Mouse (Mus musculus) forebrain, embryonic 13.5 days (tissue): ENCODE measurements around the gene Nom1. TPM values are rescaled to one million over a fixed set of nuclear protein-coding genes. Genes with fewer than 3 reads are reported as not detected.
"Not testable (repeated sequence)": the region's sequence is repeated elsewhere in the genome, so short reads cannot be mapped to it uniquely, and the experiment has no call there.

Experiments
- ATAC-seq: fragments of 200-750 bp; cut with Nextera tagmentation; 2 replicates; pipeline ENCODE4 v1.8.0; 2017
- H3K27ac ChIP-seq: fragments of 300-500 bp; sonication (generic); 2 replicates; pipeline ENCODE4 v1.5.1; 2015; ENCODE audit warnings: inconsistent platforms, mild to moderate bottlenecking, moderate library complexity
- H3K27me3 ChIP-seq: fragments of 300-500 bp; sonication (generic); 2 replicates; pipeline ENCODE4 v1.6.1; 2015; ENCODE audit warnings: mild to moderate bottlenecking, inconsistent platforms
- H3K36me3 ChIP-seq: fragments of 300-500 bp; sonication (generic); 2 replicates; pipeline ENCODE4 v1.6.1; 2015; ENCODE audit warnings: mild to moderate bottlenecking, inconsistent platforms; ENCODE audit not compliant: poor library complexity, severe bottlenecking
- H3K4me1 ChIP-seq: fragments of 300-500 bp; sonication (generic); 2 replicates; pipeline ENCODE4 v1.6.1; 2015; ENCODE audit warnings: inconsistent platforms
- H3K4me2 ChIP-seq: fragments of 300-500 bp; sonication (generic); 2 replicates; pipeline ENCODE4 v1.6.1; 2015; ENCODE audit warnings: inconsistent platforms, mild to moderate bottlenecking, moderate library complexity
- H3K4me3 ChIP-seq: fragments of 300-500 bp; sonication (generic); 2 replicates; pipeline ENCODE4 v1.5.1; 2015; ENCODE audit warnings: mild to moderate bottlenecking, inconsistent platforms
- H3K9ac ChIP-seq: fragments of 300-500 bp; sonication (generic); 2 replicates; pipeline ENCODE4 v1.6.1; 2015; ENCODE audit warnings: mild to moderate bottlenecking, inconsistent platforms
- H3K9me3 ChIP-seq: fragments of 300-500 bp; sonication (generic); replicated peaks from 2 replicates; pipeline ENCODE4 v1.6.1; 2016; ENCODE audit warnings: inconsistent platforms
- WGBS: fragments of 180-500 bp; shearing (Covaris S2); methylation state at CpG from one replicate; pipeline ENCODE4 v1.1.7; 2015; 5-methylcytosine and 5-hydroxymethylcytosine counted together
- polyA plus RNA-seq: library from polyadenylated mRNA; unstranded; fragments of >200 nt; fragmentation: Nextera tagmentation; extraction: Ambion mirVana; gene quantifications from 2 replicates; pipeline ENCODE4 v1.2.1, GENCODE M21; 2015

The Nom1 gene
- polyA plus RNA-seq = 26.0 and 26.6 TPM in 2 replicates

DNA sequence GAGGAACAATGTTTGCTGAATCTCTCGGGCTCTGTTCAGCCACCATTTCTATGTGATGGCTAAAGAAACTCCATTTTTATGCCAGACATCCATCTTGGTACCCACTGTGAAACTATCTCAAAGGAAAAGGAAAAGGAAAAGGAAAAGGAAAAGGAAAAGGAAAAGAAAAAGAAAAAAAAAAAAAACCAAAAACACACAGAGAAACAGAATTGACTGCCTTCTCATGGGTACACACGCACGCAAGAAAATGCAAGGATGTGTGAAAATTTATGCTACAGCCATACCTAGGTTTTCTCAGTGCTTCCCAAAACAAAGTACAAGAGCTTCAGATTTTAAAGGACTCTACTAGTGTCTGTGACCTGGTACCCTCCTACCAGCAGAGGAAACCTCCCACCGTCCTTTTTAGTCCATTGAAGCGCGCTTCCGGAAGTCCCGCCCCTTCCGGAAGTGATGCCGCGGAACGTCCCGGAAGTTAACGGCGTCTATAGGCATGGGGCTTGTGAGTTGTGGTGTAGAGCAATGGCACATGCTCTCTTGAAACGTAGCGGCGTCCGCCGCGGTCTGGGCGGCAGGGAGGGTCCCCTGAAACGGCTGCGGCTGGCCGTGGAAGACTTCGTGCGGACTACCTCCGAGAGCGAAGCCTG, at the start of gene Nom1:
Nom1 (plus strand) TSS at position 437 of the 644 bp plus-strand sequence.
- Histone ChIP-seq H3K36me3 (peaks cover 30% of the 10 kb centered on the region), H3K27ac (peak within 1 kb of the TSS; percentile 40), H3K4me2 (peak within 1 kb of the TSS; percentile 93), H3K4me3 (peak within 1 kb of the TSS; percentile 94), H3K27me3 (peaks cover 22% of the 10 kb centered on the region), H3K9me3 (no peaks in the 10 kb centered on the region), H3K9ac (peak within 1 kb of the TSS; percentile 86), H3K4me1 (peaks cover 35% of the 10 kb centered on the region)
- peak; percentile 99 for ATAC-seq
- 5% methylated on average over 29 of the region's 29 CpGs for WGBS

DNA sequence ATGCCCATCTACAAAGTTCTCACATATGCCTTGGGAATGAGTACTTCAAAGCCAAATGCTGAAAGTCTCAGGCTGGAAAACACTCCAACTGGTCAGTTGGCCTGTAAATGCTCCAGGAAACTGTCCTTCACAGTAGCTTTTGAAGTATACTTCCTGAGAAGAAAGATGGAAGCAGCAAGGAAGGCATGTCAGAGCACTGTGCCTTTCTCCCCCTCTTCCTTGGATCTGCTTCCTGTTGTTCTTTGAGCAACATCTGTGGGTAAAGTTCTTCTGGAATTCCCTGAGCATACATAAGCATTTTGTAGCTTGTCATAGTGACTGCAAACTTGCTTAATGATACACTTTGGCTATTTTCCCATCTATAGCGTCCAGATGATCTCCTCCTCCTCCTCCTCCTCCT, 46.9 kb upstream of the Nom1 start:
- 65% methylated on average over 1 of the region's 1 CpGs for WGBS
- ATAC-seq = no peak
- Histone ChIP-seq H3K36me3 (no peaks in the 10 kb centered on the region), H3K9ac (no peak overlapping the region), H3K9me3 (no peaks in the 10 kb centered on the region), H3K4me3 (no peak overlapping the region), H3K27ac (no peak overlapping the region), H3K4me2 (no peak overlapping the region), H3K27me3 (no peaks in the 10 kb centered on the region), H3K4me1 (no peaks in the 10 kb centered on the region)

- Histone ChIP-seq H3K4me2 (no peak overlapping the region), H3K36me3 (no peaks in the 10 kb centered on the region), H3K9me3 (no peaks in the 10 kb centered on the region), H3K27me3 (no peaks in the 10 kb centered on the region), H3K27ac (no peak overlapping the region), H3K9ac (no peak overlapping the region), H3K4me3 (no peak overlapping the region), H3K4me1 (no peaks in the 10 kb centered on the region)
- 65% methylated on average over 7 of the region's 7 CpGs for WGBS
- ATAC-seq = no peak
These were observed 46.1 kb upstream of the Nom1 start for GRCm38 (mm10) chr5:29388181-29388943.

DNA sequence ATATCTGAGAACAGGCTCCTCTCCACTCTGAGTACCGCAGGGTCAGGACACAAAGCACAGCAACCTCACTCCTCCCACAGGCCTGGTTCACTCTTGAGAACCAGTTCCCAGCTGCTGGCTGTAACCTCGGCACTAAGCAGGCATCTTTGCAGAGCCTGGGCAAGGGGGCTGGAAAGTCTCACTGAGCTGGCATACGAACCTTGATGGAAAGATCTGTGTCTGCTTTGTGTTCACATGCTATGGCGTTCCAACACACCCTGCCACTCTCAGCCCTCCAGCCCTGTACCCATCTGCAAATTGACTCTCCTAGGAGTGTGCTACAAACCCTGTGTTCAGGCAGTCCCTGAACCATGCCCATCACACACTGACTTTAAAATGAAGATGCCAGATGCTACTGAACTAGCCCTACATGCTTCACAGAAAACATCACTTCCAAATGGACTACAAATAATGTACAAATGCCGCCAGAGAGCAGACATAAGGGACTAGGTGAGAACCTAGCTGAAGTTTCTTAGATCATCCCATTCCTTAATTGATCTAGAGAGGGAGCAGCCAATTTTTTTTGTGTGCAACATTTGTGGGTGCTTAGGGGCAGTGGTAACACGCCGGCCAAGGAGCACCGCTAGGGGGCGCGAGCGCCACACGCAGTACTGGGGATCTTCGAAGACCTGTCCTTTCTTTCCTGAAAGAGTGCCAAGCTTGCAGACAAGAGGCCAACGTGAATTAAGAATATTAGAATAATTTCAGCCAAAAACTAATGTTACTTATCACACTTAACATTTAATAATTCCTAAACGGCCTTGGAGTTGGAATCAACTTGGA, 45.3 kb upstream of the Nom1 start:
- Histone ChIP-seq H3K4me1 (no peaks in the 10 kb centered on the region), H3K27me3 (no peaks in the 10 kb centered on the region), H3K4me3 (no peak overlapping the region), H3K4me2 (no peak overlapping the region), H3K9me3 (no peaks in the 10 kb centered on the region), H3K9ac (no peak overlapping the region), H3K36me3 (no peaks in the 10 kb centered on the region), H3K27ac (no peak overlapping the region)
- peak; percentile 68; the same call in 1 of the 2 replicates for ATAC-seq
- WGBS = 23% methylated on average over 15 of the region's 15 CpGs

- Histone ChIP-seq H3K4me1 (no peaks in the 10 kb centered on the region), H3K4me3 (no peak overlapping the region), H3K36me3 (no peaks in the 10 kb centered on the region), H3K27ac (no peak overlapping the region), H3K4me2 (no peak overlapping the region), H3K9ac (no peak overlapping the region), H3K9me3 (no peaks in the 10 kb centered on the region), H3K27me3 (no peaks in the 10 kb centered on the region)
- no peak for ATAC-seq
- 70% methylated on average over 4 of the region's 4 CpGs for WGBS
These were observed 36.0 kb upstream of the Nom1 start for GRCm38 (mm10) chr5:29398427-29398826.

DNA sequence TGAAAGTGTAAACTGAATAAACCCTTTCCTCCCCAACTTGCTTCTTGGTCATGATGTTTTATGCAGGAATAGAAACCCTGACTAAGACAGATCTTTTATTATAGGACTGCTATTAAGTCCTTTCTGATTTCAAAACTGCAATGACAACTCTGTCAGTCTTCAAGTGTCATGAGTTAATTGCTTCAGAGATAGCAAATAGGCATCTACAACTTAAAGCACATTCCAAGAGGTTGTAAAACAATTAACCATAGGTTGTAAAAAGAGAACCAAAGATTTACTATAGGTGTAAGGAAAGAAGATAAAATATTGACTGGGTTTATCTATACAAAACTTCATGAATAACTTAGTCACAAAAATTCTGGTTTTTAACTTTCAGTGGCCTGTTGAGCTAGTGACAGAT, 23.6 kb upstream of the Nom1 start:
- Histone ChIP-seq H3K27ac (no peak overlapping the region), H3K27me3 (no peaks in the 10 kb centered on the region; the same call in 1 of the 2 replicates), H3K4me2 (no peak overlapping the region), H3K4me3 (no peak overlapping the region), H3K4me1 (no peaks in the 10 kb centered on the region), H3K36me3 (no peaks in the 10 kb centered on the region), H3K9ac (no peak overlapping the region), H3K9me3 (no peaks in the 10 kb centered on the region)
- ATAC-seq = no peak

DNA sequence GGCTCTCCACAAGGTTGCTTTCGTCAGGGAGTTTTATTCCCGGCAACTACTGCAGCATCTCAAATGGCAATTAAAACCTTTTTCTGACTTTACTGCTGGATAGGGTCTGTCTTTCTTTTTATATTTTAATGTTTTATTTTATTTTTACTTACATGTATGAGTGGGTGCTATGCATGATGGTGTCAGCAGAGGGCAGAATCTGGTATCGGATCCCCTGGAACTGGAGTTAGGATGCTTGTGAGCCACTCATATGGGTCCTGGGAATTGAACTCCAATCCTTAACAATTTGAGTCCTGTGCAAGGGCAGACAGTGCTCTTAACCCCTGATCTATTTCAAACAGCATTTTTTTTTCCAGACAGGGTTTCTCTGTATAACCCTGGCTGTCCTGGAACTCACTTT, 21.4 kb upstream of the Nom1 start:
- H3K9ac ChIP-seq = no peak overlapping the region
- no peaks in the 10 kb centered on the region; the same call in 1 of the 2 replicates for H3K27me3 ChIP-seq
- 82% methylated on average over 3 of the region's 3 CpGs for WGBS
- no peak for ATAC-seq
- H3K4me3 ChIP-seq = no peak overlapping the region
- no peak overlapping the region for H3K27ac ChIP-seq
- no peaks in the 10 kb centered on the region for H3K9me3 ChIP-seq
- no peaks in the 10 kb centered on the region for H3K4me1 ChIP-seq
- no peaks in the 10 kb centered on the region for H3K36me3 ChIP-seq
- no peak overlapping the region for H3K4me2 ChIP-seq

DNA sequence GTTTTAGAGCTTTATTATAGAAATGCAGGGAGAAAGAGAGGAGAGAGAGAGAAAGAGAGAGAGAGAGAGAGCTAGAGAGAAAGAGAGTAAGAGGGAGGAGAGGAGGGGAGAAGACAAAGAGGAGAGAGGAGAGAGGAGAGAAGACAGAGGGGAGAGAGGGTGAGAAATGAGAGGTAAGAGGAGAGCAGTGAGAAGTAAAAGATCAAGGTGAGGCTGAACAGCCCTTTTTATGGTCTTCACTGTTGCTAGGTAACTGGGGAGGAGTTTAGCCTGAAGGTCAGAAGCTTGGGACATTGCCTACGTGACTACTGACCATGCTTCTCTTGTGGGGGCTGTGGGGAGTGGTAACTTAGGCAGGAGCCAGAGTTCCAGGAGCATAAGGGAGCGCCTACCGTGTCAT, 11.1 kb upstream of the Nom1 start:
- not testable (repeated sequence) for H3K4me1 ChIP-seq, H3K4me3 ChIP-seq, H3K27ac ChIP-seq, ATAC-seq, H3K4me2 ChIP-seq, H3K9ac ChIP-seq, H3K27me3 ChIP-seq, H3K36me3 ChIP-seq, H3K9me3 ChIP-seq
- WGBS = 77% methylated on average over 3 of the region's 3 CpGs

- Histone ChIP-seq H3K4me2 (peak overlapping the region; percentile 93), H3K27ac (peak overlapping the region; percentile 40), H3K27me3 (peaks cover 22% of the 10 kb centered on the region), H3K9ac (peak overlapping the region; percentile 86), H3K9me3 (no peaks in the 10 kb centered on the region), H3K36me3 (peaks cover 36% of the 10 kb centered on the region), H3K4me3 (peak overlapping the region; percentile 94), H3K4me1 (peaks cover 35% of the 10 kb centered on the region)
- under 1% methylated on average over 48 of the region's 48 CpGs for WGBS
- ATAC-seq = peak; percentile 71
These were observed 451 bp downstream of the Nom1 start for GRCm38 (mm10) chr5:29434872-29435358.

DNA sequence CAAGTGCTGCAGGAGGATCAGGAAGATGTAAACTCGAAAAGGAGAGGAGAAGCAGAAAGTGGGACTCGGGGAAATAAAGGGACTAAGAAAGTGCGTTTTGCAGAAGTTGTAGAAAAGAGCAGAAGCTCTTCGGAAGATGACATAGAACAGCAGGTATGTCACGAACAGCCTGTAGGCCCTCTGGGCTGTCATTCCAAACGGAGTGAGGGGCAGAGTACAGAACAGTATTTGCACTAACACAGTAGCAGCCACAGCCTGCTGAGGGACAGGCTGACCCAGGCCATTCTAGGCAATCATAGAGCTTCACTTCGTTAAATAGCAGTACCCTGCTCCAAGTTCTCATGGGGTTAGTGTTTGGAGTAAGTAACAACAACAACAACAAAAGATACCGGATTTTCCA, 1.0 kb downstream of the Nom1 start:
- 51% methylated on average over 8 of the region's 8 CpGs for WGBS
- no peak for ATAC-seq
- H3K27me3 ChIP-seq = peaks cover 19% of the 10 kb centered on the region

GRCm38 (mm10) chr5:29436728-29437127, 2.3 kb downstream of the Nom1 start:
- ATAC-seq = not testable (repeated sequence)
- 91% methylated on average over 6 of the region's 6 CpGs for WGBS

More for the DNA sequence above, 1.0 kb downstream of the Nom1 start:
- H3K27ac ChIP-seq = no peak overlapping the region
- H3K36me3 ChIP-seq = peaks cover 42% of the 10 kb centered on the region
- H3K9me3 ChIP-seq = no peaks in the 10 kb centered on the region
- H3K4me2 ChIP-seq = peak overlapping the region; percentile 93
- H3K4me1 ChIP-seq = peaks cover 35% of the 10 kb centered on the region
- H3K4me3 ChIP-seq = peak overlapping the region; percentile 94
- peak overlapping the region; percentile 86 for H3K9ac ChIP-seq

GRCm38 (mm10) chr5:29445275-29445674, 10.8 kb downstream of the Nom1 start:
- no peak overlapping the region for H3K4me3 ChIP-seq
- no peak overlapping the region for H3K4me2 ChIP-seq
- 95% methylated on average over 2 of the region's 2 CpGs for WGBS
- H3K27me3 ChIP-seq = no peaks in the 10 kb centered on the region
- no peak overlapping the region for H3K9ac ChIP-seq
- H3K9me3 ChIP-seq = no peaks in the 10 kb centered on the region
- H3K36me3 ChIP-seq = peaks cover 91% of the 10 kb centered on the region
- no peak overlapping the region for H3K27ac ChIP-seq
- no peak for ATAC-seq
- H3K4me1 ChIP-seq = no peaks in the 10 kb centered on the region

More at GRCm38 (mm10) chr5:29436728-29437127, 2.3 kb downstream of the Nom1 start:
- not testable (repeated sequence) for H3K9ac ChIP-seq, H3K9me3 ChIP-seq, H3K4me3 ChIP-seq, H3K27ac ChIP-seq, H3K27me3 ChIP-seq
- Histone ChIP-seq H3K4me1 (peaks cover 35% of the 10 kb centered on the region), H3K4me2 (peak overlapping the region; percentile 93), H3K36me3 (peaks cover 54% of the 10 kb centered on the region)
